Mouse (Mus musculus) bone marrow, adult 2 months (tissue): Measurements from ENCODE around the gene Hdgf. TPM values are rescaled to one million over a fixed set of nuclear protein-coding genes. Genes with fewer than 3 reads are reported as not detected.
"Not testable (repeated sequence)": the region's sequence is repeated elsewhere in the genome, so short reads cannot be mapped to it uniquely, and the experiment has no call there.

Experiments
- H3K27ac ChIP-seq: fragments of 200-500 bp; 2 replicates; pipeline ENCODE4 v1.5.1; 2012; ENCODE audit warnings: low read depth, mild to moderate bottlenecking, control low read depth, inconsistent platforms, low read length; ENCODE audit not compliant: control insufficient read depth, poor library complexity, insufficient read depth
- H3K4me1 ChIP-seq: fragments of 200-500 bp; 2 replicates; pipeline ENCODE4 v1.6.1; 2011; ENCODE audit warnings: low read length; ENCODE audit not compliant: control insufficient read depth, insufficient read depth
- H3K4me3 ChIP-seq: fragments of 200-500 bp; replicated peaks from 2 replicates; pipeline ENCODE3; 2011; ENCODE audit warnings: mild to moderate bottlenecking, low read depth, low read length, control low read depth; ENCODE audit not compliant: control insufficient read depth
- CTCF ChIP-seq: fragments of 200-500 bp; IDR thresholded peaks from 2 replicates; pipeline ENCODE4 v1.5.1; 2011; ENCODE audit warnings: low read length, control low read depth; ENCODE audit not compliant: control insufficient read depth, insufficient read depth
- POLR2A ChIP-seq: fragments of 200-500 bp; IDR thresholded peaks from 2 replicates; pipeline ENCODE4 v1.6.1; 2011; ENCODE audit warnings: low read depth, mild to moderate bottlenecking, control low read depth, low read length, borderline replicate concordance; ENCODE audit not compliant: control insufficient read depth
- WGBS: fragments of 180-500 bp; shearing (Covaris S2); methylation state at CpG from one replicate; pipeline ENCODE4 v1.1.7; 2018; 5-methylcytosine and 5-hydroxymethylcytosine counted together
- polyA plus RNA-seq: library from polyadenylated mRNA; stranded (reverse); fragments of >200 nt; gene quantifications from 2 replicates; pipeline ENCODE4 v1.2.4, GENCODE M21; 2011; ENCODE audit warnings: low replicate concordance; ENCODE audit not compliant: missing spikeins, insufficient read depth, insufficient read length

Hdgf gene
- polyA plus RNA-seq, 1 experiment, result 286 TPM

- H3K4me3 ChIP-seq, result peak overlapping the region; percentile 33
- TF ChIP-seq POLR2A (no peak), CTCF (no peak)
- H3K27ac ChIP-seq, result no peak overlapping the region
- peaks cover 1% of the 10 kb centered on the region; the same call in 1 of the 2 replicates for H3K4me1 ChIP-seq
- 81% methylated on average over 6 of the region's 6 CpGs for WGBS
Observed at GRCm38 (mm10) chr3:87886416-87886815, 19.7 kb upstream of the Hdgf start.

GRCm38 (mm10) chr3:87887400-87887799 is 18.7 kb upstream of the Hdgf start:
- not testable (repeated sequence) for H3K4me3 ChIP-seq, H3K4me1 ChIP-seq, H3K27ac ChIP-seq
- 75% methylated on average over 4 of the region's 4 CpGs for WGBS

- TF ChIP-seq POLR2A, result no peak
- TF ChIP-seq CTCF, result no peak
- Histone ChIP-seq H3K4me1 (no peaks in the 10 kb centered on the region), H3K4me3 (no peak overlapping the region), H3K27ac (no peak overlapping the region)
- 49% methylated on average over 3 of the region's 3 CpGs for WGBS
Observed at GRCm38 (mm10) chr3:87891481-87891880, 14.6 kb upstream of the Hdgf start.

GRCm38 (mm10) chr3:87893367-87893905 is 12.7 kb upstream of the Hdgf start:
- WGBS, result 70% methylated on average over 3 of the region's 3 CpGs
- no peak overlapping the region for H3K27ac ChIP-seq
- TF ChIP-seq CTCF, result no peak
- no peak for TF ChIP-seq POLR2A
- H3K4me1 ChIP-seq, result no peaks in the 10 kb centered on the region
- no peak overlapping the region for H3K4me3 ChIP-seq

- no peak overlapping the region for H3K4me3 ChIP-seq
- peaks cover 6% of the 10 kb centered on the region for H3K4me1 ChIP-seq
- H3K27ac ChIP-seq, result no peak overlapping the region
- no peak for TF ChIP-seq CTCF
- no peak for TF ChIP-seq POLR2A
- whole genome bisulfite sequencing, result 46% methylated on average over 3 of the region's 3 CpGs
Observed at GRCm38 (mm10) chr3:87899266-87899665, 6.9 kb upstream of the Hdgf start.

- H3K4me1 ChIP-seq, result peaks cover 6% of the 10 kb centered on the region
- WGBS, result 83% methylated on average over 3 of the region's 3 CpGs
- no peak overlapping the region for H3K4me3 ChIP-seq
- no peak for TF ChIP-seq POLR2A
- no peak for TF ChIP-seq CTCF
- no peak overlapping the region for H3K27ac ChIP-seq
Observed at GRCm38 (mm10) chr3:87899776-87900175, 6.3 kb upstream of the Hdgf start.

- TF ChIP-seq POLR2A (no peak), CTCF (no peak)
- peaks cover 6% of the 10 kb centered on the region for H3K4me1 ChIP-seq
- 3% methylated on average over 1 of the region's 1 CpGs for WGBS
- H3K27ac ChIP-seq, result peak overlapping the region; percentile 75
- peak overlapping the region; percentile 1 for H3K4me3 ChIP-seq
Observed at GRCm38 (mm10) chr3:87901036-87901624, 5.0 kb upstream of the Hdgf start.

- H3K4me3 ChIP-seq, H3K4me1 ChIP-seq: not testable (repeated sequence)
- 44% methylated on average over 6 of the region's 6 CpGs for WGBS
- peak overlapping the region; percentile 75; the same call in 1 of the 2 replicates for H3K27ac ChIP-seq
Observed at GRCm38 (mm10) chr3:87901959-87902358, 4.2 kb upstream of the Hdgf start.

GRCm38 (mm10) chr3:87903821-87904220 is 2.3 kb upstream of the Hdgf start:
- TF ChIP-seq POLR2A (no peak), CTCF (no peak)
- Histone ChIP-seq H3K4me1 (peaks cover 6% of the 10 kb centered on the region), H3K4me3 (no peak overlapping the region), H3K27ac (0 out of 2 replicates have a peak overlapping the region, but pooled peaks have one; percentile 1)
- 69% methylated on average over 5 of the region's 5 CpGs for WGBS
